Mouse (Mus musculus) cerebellum, adult 11 months (tissue): ENCODE results near the gene Slc6a19.
A peak's percentile ranks its signal among the peaks of the same experiment; 100 is the strongest.
"Not testable (repeated sequence)": the region's sequence is repeated elsewhere in the genome, so short reads cannot be mapped to it uniquely, and the experiment has no call there.

Experiments used
- DNase-seq: peaks from one replicate; pipeline ENCODE4 v3.0.0; 2022

Gene Slc6a19

GRCm38 (mm10) chr13:73704694-73705325 is at the start of gene Slc6a19:
Gene Slc6a19, minus strand, starts transcription at chr13:73704865.
- no peak for DNase-seq

- DNase-seq = no peak
Measured at GRCm38 (mm10) chr13:73751284-73751683, 46.6 kb upstream of the Slc6a19 start.

GRCm38 (mm10) chr13:73750435-73750834 is 45.8 kb upstream of the Slc6a19 start:
- no peak for DNase-seq

- DNase-seq = no peak
Measured at GRCm38 (mm10) chr13:73748663-73749440, 44.2 kb upstream of the Slc6a19 start.

- no peak for DNase-seq
Measured at GRCm38 (mm10) chr13:73743662-73744061, 39.0 kb upstream of the Slc6a19 start.

GRCm38 (mm10) chr13:73742944-73743343 is 38.3 kb upstream of the Slc6a19 start:
- no peak for DNase-seq

GRCm38 (mm10) chr13:73740399-73740944 is 35.8 kb upstream of the Slc6a19 start:
- DNase-seq = not testable (repeated sequence)

- no peak for DNase-seq
Measured at GRCm38 (mm10) chr13:73736943-73737342, 32.3 kb upstream of the Slc6a19 start.

- no peak for DNase-seq
Measured at GRCm38 (mm10) chr13:73735928-73736327, 31.3 kb upstream of the Slc6a19 start.

- DNase-seq = no peak
Measured at GRCm38 (mm10) chr13:73735270-73735669, 30.6 kb upstream of the Slc6a19 start.

GRCm38 (mm10) chr13:73734379-73734778 is 29.7 kb upstream of the Slc6a19 start:
- DNase-seq = no peak

- no peak for DNase-seq
Measured at GRCm38 (mm10) chr13:73732742-73733700, 28.4 kb upstream of the Slc6a19 start, which contains the start of gene Slc12a7. Gene Slc12a7, plus strand, starts transcription at chr13:73733094.

GRCm38 (mm10) chr13:73732235-73732634 is 27.6 kb upstream of the Slc6a19 start:
- DNase-seq = no peak

GRCm38 (mm10) chr13:73730913-73731312 is 26.2 kb upstream of the Slc6a19 start:
- DNase-seq = no peak

- DNase-seq = no peak
Measured at GRCm38 (mm10) chr13:73728633-73729032, 24.0 kb upstream of the Slc6a19 start.

GRCm38 (mm10) chr13:73727621-73728025 is 23.0 kb upstream of the Slc6a19 start:
- DNase-seq = no peak

GRCm38 (mm10) chr13:73725315-73725714 is 20.6 kb upstream of the Slc6a19 start:
- no peak for DNase-seq

- no peak for DNase-seq
Measured at GRCm38 (mm10) chr13:73723081-73723668, 18.5 kb upstream of the Slc6a19 start.

- no peak for DNase-seq
Measured at GRCm38 (mm10) chr13:73720241-73720640, 15.6 kb upstream of the Slc6a19 start.

GRCm38 (mm10) chr13:73718225-73718624 is 13.6 kb upstream of the Slc6a19 start:
- peak; percentile 51 for DNase-seq

- DNase-seq = no peak
Measured at GRCm38 (mm10) chr13:73714020-73714419, 9.4 kb upstream of the Slc6a19 start.

- no peak for DNase-seq
Measured at GRCm38 (mm10) chr13:73713204-73713603, 8.5 kb upstream of the Slc6a19 start.
